Mouse (Mus musculus): Measurements from ENCODE around the gene Mrgpra1.
"Not testable (repeated sequence)": the region's sequence is repeated elsewhere in the genome, so short reads cannot be mapped to it uniquely, and the experiment has no call there.

- TF ChIP-seq CTCF (IDR thresholded peaks at IDR 0.05; ENCODE audit: extremely low read depth, insufficient read length, insufficient replicate concordance, low read depth, low read length); POLR2A (IDR thresholded peaks at IDR 0.05; ENCODE audit: low read depth, low read length): not testable (repeated sequence)
Observed at GRCm38 (mm10) chr7:47299612-47300011, 54.4 kb downstream of the Mrgpra1 start.
